Comparison of ENCODE assay signal across 34 mouse cellular contexts in genomic region chr7:126619559-126620275, GRCm38 (mm10). TPM values are rescaled to one million over a fixed set of nuclear protein-coding genes. Genes with fewer than 3 reads are reported as not detected.
DNase-seq lines count a peak whose midpoint lies in the region; ATAC-seq lines count a peak whose summit lies in the region.
"Had no signal": no experiment of that assay in that cellular context is flagged by ENCODE, and none has a peak within 500 bp of the region (broad histone marks: within the 10 kb centered on the region; RNA-seq: fewer than 3 reads in every experiment).

No protein-coding gene starts in this region.

- DNase-seq in B cell, adult 2 months = peak; percentile 11 to 31
- peak; percentile 74 for DNase-seq in CD4-positive, CD25-positive, alpha-beta regulatory T cell, adult 2 months (ENCODE audit: low read depth, low spot score)
- peak; percentile 73 for DNase-seq in adipocyte (ENCODE audit: low spot score)
- DNase-seq in splenic B cell, adult 2 months (ENCODE audit: low read depth, low spot score) = peak; percentile 56
- no peak for DNase-seq in left cerebral cortex, adult 11 months (ENCODE audit: low spot score)
- DNase-seq: adrenal gland, postnatal 14 days; cerebellum, adult 11 months; cerebellum, adult 9-10 months; cerebellum, postnatal 36 days; embryo, embryonic 11 days; forebrain, postnatal 0 days; gastrocnemius, postnatal 36 days; heart, adult 18-20 months; kidney, adult 2 months; kidney, postnatal 36 days; left cerebral cortex, postnatal 4 days; liver, postnatal 0 days; lung, postnatal 10 days; midbrain, embryonic 14.5 days; retina, postnatal 1 day; right cerebral cortex, postnatal 14 days; spleen, adult 18-20 months; thymus, adult 18-20 months; thymus, postnatal 4 days had no signal

- no peaks in the 10 kb centered on the region for H3K36me3 ChIP-seq in splenic B cell, adult 2 months (ENCODE audit: control insufficient read depth, insufficient read depth, low read length, poor library complexity, severe bottlenecking)
- H3K36me3 ChIP-seq: embryonic facial prominence, embryonic 13.5 days; forebrain, embryonic 12.5 days; heart, embryonic 12.5 days; liver, embryonic 12.5 days; neural tube, embryonic 15.5 days had no signal

- H3K27me3 ChIP-seq in splenic B cell, adult 2 months (ENCODE audit: control insufficient read depth, insufficient read depth, low read length, poor library complexity, severe bottlenecking) = no peaks in the 10 kb centered on the region
- H3K27me3 ChIP-seq: embryonic facial prominence, embryonic 13.5 days; forebrain, embryonic 12.5 days; heart, embryonic 12.5 days; liver, embryonic 12.5 days; neural tube, embryonic 15.5 days had no signal

- no peak for ATAC-seq in erythroid progenitor cell, adult 5-6 weeks (replicated peaks; ENCODE audit: low FRiP score, poor library complexity, severe bottlenecking)
- ATAC-seq: forebrain, postnatal 0 days; liver, embryonic 12.5 days; liver, postnatal 0 days had no signal

RNA-seq across cellular contexts. Expression of gene Nupr1, which starts 10.9 kb away (rescaled TPM):
- 2.5 TPM in 1 of 2 replicates, not detected in the other for total RNA-seq in erythroid progenitor cell, adult 5-6 weeks (2015; ENCODE audit: low replicate concordance)
- total RNA-seq in erythroid progenitor cell, adult 5-6 weeks (2017; ENCODE audit: low replicate concordance) = 1.2 and 15.8 TPM in 2 replicates

RNA-seq across cellular contexts. Expression of gene Il27, which starts 25.0 kb away (rescaled TPM):
- 1.3 TPM in 1 of 2 replicates, not detected in the other for total RNA-seq in erythroid progenitor cell, adult 5-6 weeks (2015; ENCODE audit: low replicate concordance)
- not detected in 2 replicates for total RNA-seq in erythroid progenitor cell, adult 5-6 weeks (2017; ENCODE audit: low replicate concordance)
- total RNA-seq: adrenal gland, postnatal 14 days; ES-E14; forebrain, postnatal 0 days; gastrocnemius, postnatal 36 days; heart, adult 18-20 months; layer of hippocampus, adult 8-10 months; layer of hippocampus, postnatal 25 days; left cerebral cortex, postnatal 4 days; megakaryocyte-erythroid progenitor cell, adult 5-6 weeks had no signal

RNA-seq across cellular contexts. Expression of gene Sgf29, which starts 29.4 kb away (rescaled TPM):
- 36.8 and 54.1 TPM in 2 replicates for total RNA-seq in erythroid progenitor cell, adult 5-6 weeks (2015; ENCODE audit: low replicate concordance)
- total RNA-seq in erythroid progenitor cell, adult 5-6 weeks (2017; ENCODE audit: low replicate concordance) = 0.83 and 10.9 TPM in 2 replicates

RNA-seq across cellular contexts. Expression of gene Cln3, which starts 34.1 kb away (rescaled TPM):
- total RNA-seq in erythroid progenitor cell, adult 5-6 weeks (2015; ENCODE audit: low replicate concordance) = 2.9 and 17.2 TPM in 2 replicates
- total RNA-seq in erythroid progenitor cell, adult 5-6 weeks (2017; ENCODE audit: low replicate concordance) = 1.9 and 3.9 TPM in 2 replicates

RNA-seq across cellular contexts. Expression of gene Apobr, which starts 35.0 kb away (rescaled TPM):
- total RNA-seq in erythroid progenitor cell, adult 5-6 weeks (2015; ENCODE audit: low replicate concordance) = 5.9 and 12.3 TPM in 2 replicates
- 3.2 and 6.1 TPM in 2 replicates for total RNA-seq in erythroid progenitor cell, adult 5-6 weeks (2017; ENCODE audit: low replicate concordance)
